Mouse (Mus musculus) heart, embryonic 13.5 days (tissue): Measurements from ENCODE around the gene Fgd5. TPM values are rescaled to one million over a fixed set of nuclear protein-coding genes. Genes with fewer than 3 reads are reported as not detected.

Experiments used
- ATAC-seq: fragments of 200-750 bp; cut with Nextera tagmentation; 2 replicates; pipeline ENCODE4 v1.8.0; 2017; ENCODE audit warnings: moderate TSS enrichment; ENCODE audit not compliant: insufficient number of reproducible peaks, low FRiP score, low TSS enrichment; ENCODE audit errors: extremely low read depth
- H3K27ac ChIP-seq: fragments of 300-500 bp; sonication (generic); replicated peaks from 2 replicates; pipeline ENCODE4 v1.5.1; 2015; ENCODE audit warnings: moderate library complexity, mild to moderate bottlenecking, inconsistent platforms
- H3K27me3 ChIP-seq: fragments of 300-500 bp; sonication (generic); replicated peaks from 2 replicates; pipeline ENCODE4 v1.6.1; 2015; ENCODE audit warnings: mild to moderate bottlenecking, inconsistent platforms
- H3K36me3 ChIP-seq: fragments of 300-500 bp; sonication (generic); 2 replicates; pipeline ENCODE4 v1.6.1; 2015; ENCODE audit warnings: mild to moderate bottlenecking, inconsistent platforms
- H3K4me1 ChIP-seq: fragments of 300-500 bp; sonication (generic); 2 replicates; pipeline ENCODE4 v1.6.1; 2015; ENCODE audit warnings: inconsistent platforms
- H3K4me2 ChIP-seq: fragments of 300-500 bp; sonication (generic); 2 replicates; pipeline ENCODE4 v1.6.1; 2015; ENCODE audit warnings: inconsistent platforms, mild to moderate bottlenecking, moderate library complexity
- H3K4me3 ChIP-seq: fragments of 300-500 bp; sonication (generic); 2 replicates; pipeline ENCODE4 v1.5.1; 2015; ENCODE audit warnings: moderate library complexity, mild to moderate bottlenecking, inconsistent platforms
- H3K9ac ChIP-seq: fragments of 300-500 bp; sonication (generic); 2 replicates; pipeline ENCODE4 v1.6.1; 2015; ENCODE audit warnings: inconsistent platforms, mild to moderate bottlenecking, moderate library complexity
- H3K9me3 ChIP-seq: fragments of 300-500 bp; sonication (generic); 2 replicates; pipeline ENCODE4 v1.6.1; 2016; ENCODE audit warnings: inconsistent platforms
- WGBS: fragments of 180-500 bp; shearing (Covaris S2); methylation state at CpG from one replicate; pipeline ENCODE4 v1.1.7; 2015; ENCODE audit warnings: mixed read lengths; 5-methylcytosine and 5-hydroxymethylcytosine counted together
- polyA plus RNA-seq: library from polyadenylated mRNA; unstranded; fragments of >200 nt; fragmentation: Nextera tagmentation; extraction: Ambion mirVana; gene quantifications from 2 replicates; pipeline ENCODE4 v1.2.1, GENCODE M21; 2015

The Fgd5 gene
- polyA plus RNA-seq, 1 experiment from 2014 or later, result 11.4 TPM

- H3K9ac ChIP-seq, result no peak overlapping the region
- no peak overlapping the region for H3K4me2 ChIP-seq
- H3K4me3 ChIP-seq, result no peak overlapping the region
- WGBS, result 60% methylated on average over 5 of the region's 5 CpGs
- no peaks in the 10 kb centered on the region for H3K36me3 ChIP-seq
- ATAC-seq, result no peak
- peaks cover 8% of the 10 kb centered on the region for H3K4me1 ChIP-seq
- H3K9me3 ChIP-seq, result no peaks in the 10 kb centered on the region
- H3K27me3 ChIP-seq, result no peaks in the 10 kb centered on the region
- H3K27ac ChIP-seq, result no peak overlapping the region
These were observed 33.7 kb downstream of the Fgd5 start for GRCm38 (mm10) chr6:92012413-92012812.

GRCm38 (mm10) chr6:92013035-92013434 lies 34.4 kb downstream of the Fgd5 start:
- WGBS, result 77% methylated on average over 6 of the region's 6 CpGs
- no peaks in the 10 kb centered on the region for H3K9me3 ChIP-seq
- no peak overlapping the region for H3K4me2 ChIP-seq
- no peak overlapping the region for H3K9ac ChIP-seq
- H3K27me3 ChIP-seq, result no peaks in the 10 kb centered on the region
- ATAC-seq, result no peak
- peaks cover 8% of the 10 kb centered on the region for H3K4me1 ChIP-seq
- no peak overlapping the region for H3K27ac ChIP-seq
- H3K36me3 ChIP-seq, result no peaks in the 10 kb centered on the region
- no peak overlapping the region for H3K4me3 ChIP-seq

GRCm38 (mm10) chr6:92013620-92014019 lies 34.9 kb downstream of the Fgd5 start:
- no peak for ATAC-seq
- H3K36me3 ChIP-seq, result no peaks in the 10 kb centered on the region
- no peak overlapping the region for H3K4me2 ChIP-seq
- H3K27me3 ChIP-seq, result no peaks in the 10 kb centered on the region
- WGBS, result 77% methylated on average over 3 of the region's 3 CpGs
- no peaks in the 10 kb centered on the region for H3K9me3 ChIP-seq
- H3K4me1 ChIP-seq, result peaks cover 8% of the 10 kb centered on the region
- no peak overlapping the region for H3K4me3 ChIP-seq
- H3K9ac ChIP-seq, result no peak overlapping the region
- H3K27ac ChIP-seq, result no peak overlapping the region

- Histone ChIP-seq H3K9ac (no peak overlapping the region), H3K4me1 (peaks cover 8% of the 10 kb centered on the region), H3K27ac (no peak overlapping the region), H3K4me3 (no peak overlapping the region), H3K9me3 (no peaks in the 10 kb centered on the region), H3K36me3 (no peaks in the 10 kb centered on the region), H3K27me3 (no peaks in the 10 kb centered on the region; the same call in 1 of the 2 replicates), H3K4me2 (no peak overlapping the region)
- no peak for ATAC-seq
- WGBS, result 54% methylated on average over 7 of the region's 7 CpGs
These were observed 36.3 kb downstream of the Fgd5 start for GRCm38 (mm10) chr6:92014936-92015335.

- no peaks in the 10 kb centered on the region for H3K9me3 ChIP-seq
- H3K9ac ChIP-seq, result no peak overlapping the region
- no peaks in the 10 kb centered on the region; the same call in 1 of the 2 replicates for H3K27me3 ChIP-seq
- H3K36me3 ChIP-seq, result no peaks in the 10 kb centered on the region
- 75% methylated on average over 5 of the region's 5 CpGs for WGBS
- no peak overlapping the region for H3K4me2 ChIP-seq
- no peak overlapping the region for H3K4me3 ChIP-seq
- H3K4me1 ChIP-seq, result peaks cover 8% of the 10 kb centered on the region
- ATAC-seq, result no peak
- H3K27ac ChIP-seq, result no peak overlapping the region
These were observed 37.2 kb downstream of the Fgd5 start for GRCm38 (mm10) chr6:92015848-92016247.

GRCm38 (mm10) chr6:92016738-92017137 lies 38.1 kb downstream of the Fgd5 start:
- Histone ChIP-seq H3K4me2 (no peak overlapping the region), H3K4me3 (no peak overlapping the region), H3K27me3 (no peaks in the 10 kb centered on the region; the same call in 1 of the 2 replicates), H3K27ac (no peak overlapping the region), H3K9ac (no peak overlapping the region), H3K36me3 (no peaks in the 10 kb centered on the region), H3K9me3 (no peaks in the 10 kb centered on the region), H3K4me1 (peaks cover 8% of the 10 kb centered on the region)
- 74% methylated on average over 6 of the region's 6 CpGs for WGBS
- ATAC-seq, result no peak

GRCm38 (mm10) chr6:92018421-92018820 lies 39.7 kb downstream of the Fgd5 start:
- no peak for ATAC-seq

GRCm38 (mm10) chr6:92021061-92021460 lies 42.4 kb downstream of the Fgd5 start:
- no peaks in the 10 kb centered on the region for H3K4me1 ChIP-seq
- H3K27ac ChIP-seq, result no peak overlapping the region
- H3K4me3 ChIP-seq, result no peak overlapping the region
- H3K4me2 ChIP-seq, result no peak overlapping the region
- no peaks in the 10 kb centered on the region; the same call in 1 of the 2 replicates for H3K27me3 ChIP-seq
- ATAC-seq, result no peak
- no peaks in the 10 kb centered on the region for H3K36me3 ChIP-seq
- no peak overlapping the region for H3K9ac ChIP-seq
- H3K9me3 ChIP-seq, result no peaks in the 10 kb centered on the region
- 84% methylated on average over 9 of the region's 9 CpGs for WGBS

More at GRCm38 (mm10) chr6:92018421-92018820, 39.7 kb downstream of the Fgd5 start:
- H3K27me3 ChIP-seq, result no peaks in the 10 kb centered on the region; the same call in 1 of the 2 replicates
- H3K4me1 ChIP-seq, result peaks cover 8% of the 10 kb centered on the region
- no peak overlapping the region for H3K4me3 ChIP-seq
- H3K4me2 ChIP-seq, result no peak overlapping the region
- no peak overlapping the region for H3K27ac ChIP-seq
- H3K36me3 ChIP-seq, result no peaks in the 10 kb centered on the region
- no peaks in the 10 kb centered on the region for H3K9me3 ChIP-seq
- no peak overlapping the region for H3K9ac ChIP-seq
- 53% methylated on average over 6 of the region's 6 CpGs for WGBS

GRCm38 (mm10) chr6:92021506-92021905 lies 42.8 kb downstream of the Fgd5 start:
- H3K9ac ChIP-seq, result no peak overlapping the region
- WGBS, result 47% methylated on average over 6 of the region's 6 CpGs
- no peak overlapping the region for H3K4me2 ChIP-seq
- no peak for ATAC-seq
- no peaks in the 10 kb centered on the region for H3K4me1 ChIP-seq
- H3K27me3 ChIP-seq, result no peaks in the 10 kb centered on the region; the same call in 1 of the 2 replicates
- no peaks in the 10 kb centered on the region for H3K9me3 ChIP-seq
- H3K4me3 ChIP-seq, result no peak overlapping the region
- no peak overlapping the region for H3K27ac ChIP-seq
- H3K36me3 ChIP-seq, result no peaks in the 10 kb centered on the region

GRCm38 (mm10) chr6:92025252-92025651 lies 46.6 kb downstream of the Fgd5 start:
- no peaks in the 10 kb centered on the region; the same call in 1 of the 2 replicates for H3K27me3 ChIP-seq
- peaks cover 13% of the 10 kb centered on the region for H3K4me1 ChIP-seq
- WGBS, result 88% methylated on average over 1 of the region's 1 CpGs
- no peak overlapping the region for H3K4me3 ChIP-seq
- no peak for ATAC-seq
- H3K9me3 ChIP-seq, result no peaks in the 10 kb centered on the region
- H3K4me2 ChIP-seq, result no peak overlapping the region
- H3K27ac ChIP-seq, result no peak overlapping the region
- no peaks in the 10 kb centered on the region for H3K36me3 ChIP-seq
- H3K9ac ChIP-seq, result no peak overlapping the region

- Histone ChIP-seq H3K4me3 (no peak overlapping the region), H3K27me3 (no peaks in the 10 kb centered on the region; the same call in 1 of the 2 replicates)
These were observed 48.7 kb downstream of the Fgd5 start for GRCm38 (mm10) chr6:92027379-92027778.

GRCm38 (mm10) chr6:92030646-92031045 lies 52.0 kb downstream of the Fgd5 start:
- Histone ChIP-seq H3K27ac (no peak overlapping the region), H3K4me1 (peaks cover 27% of the 10 kb centered on the region), H3K4me2 (no peak overlapping the region), H3K27me3 (0 out of 2 replicates have a peak, but pooled peaks cover 3% of the 10 kb centered on the region), H3K9ac (no peak overlapping the region), H3K36me3 (no peaks in the 10 kb centered on the region), H3K9me3 (no peaks in the 10 kb centered on the region), H3K4me3 (no peak overlapping the region)
- no peak for ATAC-seq
- WGBS, result 42% methylated on average over 8 of the region's 8 CpGs

More at GRCm38 (mm10) chr6:92027379-92027778, 48.7 kb downstream of the Fgd5 start:
- no peak for ATAC-seq
- WGBS, result 81% methylated on average over 4 of the region's 4 CpGs
- Histone ChIP-seq H3K4me2 (no peak overlapping the region), H3K9ac (no peak overlapping the region), H3K36me3 (no peaks in the 10 kb centered on the region), H3K4me1 (peaks cover 15% of the 10 kb centered on the region), H3K27ac (no peak overlapping the region), H3K9me3 (no peaks in the 10 kb centered on the region)
